Mouse (Mus musculus): Measurements from ENCODE around the gene Zfp385b. TPM values are rescaled to one million over a fixed set of nuclear protein-coding genes. Genes with fewer than 3 reads are reported as not detected.

Gene Zfp385b
- polyA plus RNA-seq, 1 experiment from 2014 or later, result 14.1 TPM

GRCm38 (mm10) chr2:77506308-77506707 lies 313.1 kb downstream of the Zfp385b start:
- no peaks in the 10 kb centered on the region for H3K36me3 ChIP-seq (replicated peaks; ENCODE audit: control insufficient read depth, insufficient read depth)
- H3K9ac ChIP-seq, result no peak overlapping the region
- WGBS, result 3% methylated on average over 7 of the region's 7 CpGs
- no peak overlapping the region for H3K27ac ChIP-seq
- no peaks in the 10 kb centered on the region for H3K27me3 ChIP-seq (ENCODE audit: control insufficient read depth, insufficient read depth, low read length)
- DNase-seq (ENCODE audit: low spot score) (peak; percentile 31), ATAC-seq (ENCODE audit: low FRiP score) (peak; percentile 64)
- no peaks in the 10 kb centered on the region for H3K9me3 ChIP-seq (ENCODE audit: control insufficient read depth, low read length)
- H3K4me1 ChIP-seq (replicated peaks; ENCODE audit: control insufficient read depth, insufficient read depth, low read length), result peaks cover 5% of the 10 kb centered on the region
- H3K4me3 ChIP-seq (replicated peaks; ENCODE audit: low read length), result no peak overlapping the region
- H3K4me2 ChIP-seq (replicated peaks), result peak overlapping the region; percentile 23

GRCm38 (mm10) chr2:77505614-77506013 lies 313.8 kb downstream of the Zfp385b start:
- H3K27ac ChIP-seq, result no peak overlapping the region
- H3K4me2 ChIP-seq (replicated peaks), result no peak overlapping the region
- peaks cover 5% of the 10 kb centered on the region for H3K4me1 ChIP-seq (replicated peaks; ENCODE audit: control insufficient read depth, insufficient read depth, low read length)
- no peak overlapping the region for H3K4me3 ChIP-seq (replicated peaks; ENCODE audit: low read length)
- DNase-seq (ENCODE audit: low spot score), result no peak
- WGBS, result 76% methylated on average over 1 of the region's 1 CpGs
- H3K36me3 ChIP-seq (replicated peaks; ENCODE audit: control insufficient read depth, insufficient read depth), result no peaks in the 10 kb centered on the region
- H3K9ac ChIP-seq, result no peak overlapping the region
- no peaks in the 10 kb centered on the region for H3K27me3 ChIP-seq (ENCODE audit: control insufficient read depth, insufficient read depth, low read length)
- ATAC-seq (ENCODE audit: low FRiP score), result no peak
- H3K9me3 ChIP-seq (ENCODE audit: control insufficient read depth, low read length), result no peaks in the 10 kb centered on the region

- Histone ChIP-seq H3K36me3 (replicated peaks; ENCODE audit: control insufficient read depth, insufficient read depth) (no peaks in the 10 kb centered on the region), H3K9ac (no peak overlapping the region), H3K4me3 (replicated peaks; ENCODE audit: low read length) (no peak overlapping the region), H3K27me3 (ENCODE audit: control insufficient read depth, insufficient read depth, low read length) (no peaks in the 10 kb centered on the region), H3K9me3 (ENCODE audit: control insufficient read depth, low read length) (no peaks in the 10 kb centered on the region), H3K4me2 (replicated peaks) (no peak overlapping the region), H3K4me1 (replicated peaks; ENCODE audit: control insufficient read depth, insufficient read depth, low read length) (peaks cover 5% of the 10 kb centered on the region), H3K27ac (no peak overlapping the region)
- ATAC-seq (ENCODE audit: low FRiP score) (no peak), DNase-seq (ENCODE audit: low spot score) (no peak)
- WGBS, result 80% methylated on average over 6 of the region's 6 CpGs
Observed at GRCm38 (mm10) chr2:77503674-77504351, 315.6 kb downstream of the Zfp385b start.

GRCm38 (mm10) chr2:77503217-77503616 lies 316.2 kb downstream of the Zfp385b start:
- Histone ChIP-seq H3K9me3 (ENCODE audit: control insufficient read depth, low read length) (no peaks in the 10 kb centered on the region), H3K9ac (no peak overlapping the region), H3K4me2 (replicated peaks) (no peak overlapping the region), H3K4me1 (replicated peaks; ENCODE audit: control insufficient read depth, insufficient read depth, low read length) (peaks cover 5% of the 10 kb centered on the region), H3K4me3 (replicated peaks; ENCODE audit: low read length) (no peak overlapping the region), H3K27me3 (ENCODE audit: control insufficient read depth, insufficient read depth, low read length) (no peaks in the 10 kb centered on the region), H3K36me3 (replicated peaks; ENCODE audit: control insufficient read depth, insufficient read depth) (no peaks in the 10 kb centered on the region), H3K27ac (no peak overlapping the region)
- 85% methylated on average over 8 of the region's 8 CpGs for WGBS
- no peak for ATAC-seq (ENCODE audit: low FRiP score)
- DNase-seq (ENCODE audit: low spot score), result no peak

GRCm38 (mm10) chr2:77502458-77502857 lies 317.0 kb downstream of the Zfp385b start:
- no peak overlapping the region for H3K4me3 ChIP-seq (replicated peaks; ENCODE audit: low read length)
- DNase-seq (ENCODE audit: low spot score), result no peak
- 80% methylated on average over 8 of the region's 8 CpGs for WGBS
- peaks cover 5% of the 10 kb centered on the region for H3K4me1 ChIP-seq (replicated peaks; ENCODE audit: control insufficient read depth, insufficient read depth, low read length)
- no peaks in the 10 kb centered on the region for H3K27me3 ChIP-seq (ENCODE audit: control insufficient read depth, insufficient read depth, low read length)
- H3K9ac ChIP-seq, result no peak overlapping the region
- H3K36me3 ChIP-seq (replicated peaks; ENCODE audit: control insufficient read depth, insufficient read depth), result no peaks in the 10 kb centered on the region
- no peaks in the 10 kb centered on the region for H3K9me3 ChIP-seq (ENCODE audit: control insufficient read depth, low read length)
- no peak overlapping the region for H3K4me2 ChIP-seq (replicated peaks)
- no peak overlapping the region for H3K27ac ChIP-seq
- ATAC-seq (ENCODE audit: low FRiP score), result no peak

GRCm38 (mm10) chr2:77500480-77500879 lies 319.0 kb downstream of the Zfp385b start:
- no peak overlapping the region for H3K9ac ChIP-seq
- WGBS, result 52% methylated on average over 6 of the region's 6 CpGs
- no peaks in the 10 kb centered on the region for H3K4me1 ChIP-seq (replicated peaks; ENCODE audit: control insufficient read depth, insufficient read depth, low read length)
- H3K36me3 ChIP-seq (replicated peaks; ENCODE audit: control insufficient read depth, insufficient read depth), result no peaks in the 10 kb centered on the region
- no peak overlapping the region for H3K27ac ChIP-seq
- no peaks in the 10 kb centered on the region for H3K27me3 ChIP-seq (ENCODE audit: control insufficient read depth, insufficient read depth, low read length)
- ATAC-seq (ENCODE audit: low FRiP score) (no peak), DNase-seq (ENCODE audit: low spot score) (no peak)
- no peaks in the 10 kb centered on the region for H3K9me3 ChIP-seq (ENCODE audit: control insufficient read depth, low read length)
- H3K4me2 ChIP-seq (replicated peaks), result no peak overlapping the region
- no peak overlapping the region for H3K4me3 ChIP-seq (replicated peaks; ENCODE audit: low read length)

- no peak for ATAC-seq (ENCODE audit: low FRiP score)
- no peak for DNase-seq (ENCODE audit: low spot score)
- Histone ChIP-seq H3K4me3 (replicated peaks; ENCODE audit: low read length) (no peak overlapping the region), H3K9me3 (ENCODE audit: control insufficient read depth, low read length) (no peaks in the 10 kb centered on the region), H3K4me1 (replicated peaks; ENCODE audit: control insufficient read depth, insufficient read depth, low read length) (no peaks in the 10 kb centered on the region), H3K27ac (no peak overlapping the region), H3K4me2 (replicated peaks) (no peak overlapping the region), H3K27me3 (ENCODE audit: control insufficient read depth, insufficient read depth, low read length) (no peaks in the 10 kb centered on the region), H3K36me3 (replicated peaks; ENCODE audit: control insufficient read depth, insufficient read depth) (no peaks in the 10 kb centered on the region), H3K9ac (no peak overlapping the region)
- WGBS, result 89% methylated on average over 4 of the region's 4 CpGs
Observed at GRCm38 (mm10) chr2:77498379-77498778, 321.1 kb downstream of the Zfp385b start.

GRCm38 (mm10) chr2:77497942-77498341 lies 321.5 kb downstream of the Zfp385b start:
- ATAC-seq (ENCODE audit: low FRiP score), result no peak

GRCm38 (mm10) chr2:77496071-77496470 lies 323.4 kb downstream of the Zfp385b start:
- H3K4me1 ChIP-seq (replicated peaks; ENCODE audit: control insufficient read depth, insufficient read depth, low read length), result no peaks in the 10 kb centered on the region
- H3K9me3 ChIP-seq (ENCODE audit: control insufficient read depth, low read length), result no peaks in the 10 kb centered on the region
- no peaks in the 10 kb centered on the region for H3K36me3 ChIP-seq (replicated peaks; ENCODE audit: control insufficient read depth, insufficient read depth)
- no peak overlapping the region for H3K4me3 ChIP-seq (replicated peaks; ENCODE audit: low read length)
- no peaks in the 10 kb centered on the region for H3K27me3 ChIP-seq (ENCODE audit: control insufficient read depth, insufficient read depth, low read length)
- 92% methylated on average over 7 of the region's 7 CpGs for WGBS
- DNase-seq (ENCODE audit: low spot score) (no peak), ATAC-seq (ENCODE audit: low FRiP score) (no peak)
- no peak overlapping the region for H3K27ac ChIP-seq
- H3K4me2 ChIP-seq (replicated peaks), result no peak overlapping the region
- no peak overlapping the region for H3K9ac ChIP-seq

More at GRCm38 (mm10) chr2:77497942-77498341, 321.5 kb downstream of the Zfp385b start:
- H3K9me3 ChIP-seq (ENCODE audit: control insufficient read depth, low read length), result no peaks in the 10 kb centered on the region
- H3K4me2 ChIP-seq (replicated peaks), result no peak overlapping the region
- WGBS, result 95% methylated on average over 6 of the region's 6 CpGs
- H3K27ac ChIP-seq, result no peak overlapping the region
- no peaks in the 10 kb centered on the region for H3K36me3 ChIP-seq (replicated peaks; ENCODE audit: control insufficient read depth, insufficient read depth)
- no peak overlapping the region for H3K4me3 ChIP-seq (replicated peaks; ENCODE audit: low read length)
- no peaks in the 10 kb centered on the region for H3K27me3 ChIP-seq (ENCODE audit: control insufficient read depth, insufficient read depth, low read length)
- DNase-seq (ENCODE audit: low spot score), result no peak
- no peaks in the 10 kb centered on the region for H3K4me1 ChIP-seq (replicated peaks; ENCODE audit: control insufficient read depth, insufficient read depth, low read length)
- no peak overlapping the region for H3K9ac ChIP-seq

- WGBS, result 83% methylated on average over 4 of the region's 4 CpGs
- Histone ChIP-seq H3K27ac (no peak overlapping the region), H3K9me3 (ENCODE audit: control insufficient read depth, low read length) (no peaks in the 10 kb centered on the region), H3K4me2 (replicated peaks) (no peak overlapping the region), H3K36me3 (replicated peaks; ENCODE audit: control insufficient read depth, insufficient read depth) (no peaks in the 10 kb centered on the region), H3K27me3 (ENCODE audit: control insufficient read depth, insufficient read depth, low read length) (no peaks in the 10 kb centered on the region), H3K9ac (no peak overlapping the region), H3K4me1 (replicated peaks; ENCODE audit: control insufficient read depth, insufficient read depth, low read length) (no peaks in the 10 kb centered on the region), H3K4me3 (replicated peaks; ENCODE audit: low read length) (no peak overlapping the region)
- DNase-seq (ENCODE audit: low spot score) (no peak), ATAC-seq (ENCODE audit: low FRiP score) (no peak)
Observed at GRCm38 (mm10) chr2:77495344-77495743, 324.1 kb downstream of the Zfp385b start.
